Mouse (Mus musculus) hindbrain, embryonic 10.5 days (tissue): ENCODE measurements around the gene Acoxl. TPM values are rescaled to one million over a fixed set of nuclear protein-coding genes. Genes with fewer than 3 reads are reported as not detected.

Source experiments
- DNase-seq: peaks from one replicate; pipeline ENCODE4 v3.0.0-alpha.2; 2017; ENCODE audit warnings: low spot score
- H3K27ac ChIP-seq: fragments of 300-500 bp; sonication (generic); 2 replicates; pipeline ENCODE4 v1.5.1; 2016; ENCODE audit warnings: mild to moderate bottlenecking, moderate library complexity
- H3K27me3 ChIP-seq: fragments of 300-500 bp; sonication (generic); 2 replicates; pipeline ENCODE4 v1.6.1; 2016; ENCODE audit warnings: mild to moderate bottlenecking; ENCODE audit not compliant: poor library complexity, insufficient read depth, severe bottlenecking
- H3K36me3 ChIP-seq: fragments of 300-500 bp; sonication (generic); 2 replicates; pipeline ENCODE4 v1.6.1; 2016; ENCODE audit warnings: mild to moderate bottlenecking, moderate library complexity
- H3K4me1 ChIP-seq: fragments of 300-500 bp; sonication (generic); replicated peaks from 2 replicates; pipeline ENCODE4 v1.6.1; 2016; ENCODE audit warnings: mild to moderate bottlenecking
- H3K4me3 ChIP-seq: fragments of 300-500 bp; sonication (generic); 2 replicates; pipeline ENCODE4 v1.5.1; 2016; ENCODE audit warnings: mild to moderate bottlenecking, moderate library complexity
- H3K9me3 ChIP-seq: fragments of 300-500 bp; sonication (generic); 2 replicates; pipeline ENCODE4 v1.6.1; 2016; ENCODE audit warnings: mild to moderate bottlenecking, moderate library complexity
- WGBS: fragments of 180-500 bp; shearing (Covaris S2); methylation state at CpG from one replicate; pipeline ENCODE4 v1.1.7; 2016; 5-methylcytosine and 5-hydroxymethylcytosine counted together
- polyA plus RNA-seq: library from polyadenylated mRNA; unstranded; fragments of >200 nt; fragmentation: Nextera tagmentation; extraction: Ambion mirVana; gene quantifications from 2 replicates; pipeline ENCODE4 v1.2.1, GENCODE M21; 2016

Gene Acoxl
- polyA plus RNA-seq, 1 experiment from 2014 or later: 0.07 TPM

DNA sequence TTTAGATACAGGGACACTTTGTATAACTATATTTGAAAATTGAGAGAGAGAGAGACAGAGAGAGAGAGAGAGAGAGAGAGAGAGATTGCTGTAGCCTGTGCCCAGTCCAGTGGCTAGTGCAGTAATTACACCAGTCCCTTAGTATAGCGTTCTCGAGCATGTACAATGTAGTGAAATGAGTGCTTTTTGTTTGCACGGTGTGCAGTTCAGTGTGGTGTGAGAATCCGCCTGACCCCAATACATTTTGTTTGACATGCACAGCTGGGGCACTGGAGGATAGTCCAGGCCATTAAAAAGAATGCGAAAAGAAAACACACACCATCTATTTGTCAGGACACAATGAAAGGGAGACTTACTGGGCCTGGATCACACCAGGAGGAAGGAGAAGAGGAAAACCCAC lies 89.6 kb downstream of the Acoxl start:
- DNase-seq: no peak
- Histone ChIP-seq H3K27ac (peak overlapping the region; percentile 66), H3K27me3 (peaks cover 4% of the 10 kb centered on the region; the same call in 1 of the 2 replicates), H3K4me3 (no peak overlapping the region), H3K36me3 (no peaks in the 10 kb centered on the region), H3K4me1 (peaks cover 45% of the 10 kb centered on the region), H3K9me3 (no peaks in the 10 kb centered on the region)
- WGBS: 16% methylated on average over 5 of the region's 5 CpGs

DNA sequence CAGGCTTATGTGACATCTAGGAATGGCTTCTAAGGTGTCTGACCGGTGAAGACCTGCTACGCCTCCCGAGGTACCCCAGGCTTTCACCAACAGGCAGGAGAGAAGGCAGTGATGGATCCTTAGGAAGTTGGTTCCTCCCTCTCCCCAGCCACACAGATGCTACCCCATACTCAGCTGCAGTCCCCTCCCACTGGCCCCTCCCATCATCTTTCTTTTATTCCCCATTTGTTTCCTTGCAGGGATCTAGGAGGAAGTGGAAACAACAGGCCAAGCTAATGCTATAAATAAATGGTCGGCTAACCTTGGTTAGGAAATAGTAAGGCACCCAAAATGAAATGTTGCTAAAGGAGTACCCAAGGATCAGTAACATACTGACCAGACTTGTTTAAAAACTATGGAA lies 90.2 kb downstream of the Acoxl start:
- H3K9me3 ChIP-seq: no peaks in the 10 kb centered on the region
- H3K4me3 ChIP-seq: no peak overlapping the region
- 64% methylated on average over 4 of the region's 4 CpGs for WGBS
- H3K27ac ChIP-seq: peak overlapping the region; percentile 66
- H3K36me3 ChIP-seq: no peaks in the 10 kb centered on the region
- DNase-seq: no peak
- peaks cover 4% of the 10 kb centered on the region; the same call in 1 of the 2 replicates for H3K27me3 ChIP-seq
- H3K4me1 ChIP-seq: peaks cover 43% of the 10 kb centered on the region

DNA sequence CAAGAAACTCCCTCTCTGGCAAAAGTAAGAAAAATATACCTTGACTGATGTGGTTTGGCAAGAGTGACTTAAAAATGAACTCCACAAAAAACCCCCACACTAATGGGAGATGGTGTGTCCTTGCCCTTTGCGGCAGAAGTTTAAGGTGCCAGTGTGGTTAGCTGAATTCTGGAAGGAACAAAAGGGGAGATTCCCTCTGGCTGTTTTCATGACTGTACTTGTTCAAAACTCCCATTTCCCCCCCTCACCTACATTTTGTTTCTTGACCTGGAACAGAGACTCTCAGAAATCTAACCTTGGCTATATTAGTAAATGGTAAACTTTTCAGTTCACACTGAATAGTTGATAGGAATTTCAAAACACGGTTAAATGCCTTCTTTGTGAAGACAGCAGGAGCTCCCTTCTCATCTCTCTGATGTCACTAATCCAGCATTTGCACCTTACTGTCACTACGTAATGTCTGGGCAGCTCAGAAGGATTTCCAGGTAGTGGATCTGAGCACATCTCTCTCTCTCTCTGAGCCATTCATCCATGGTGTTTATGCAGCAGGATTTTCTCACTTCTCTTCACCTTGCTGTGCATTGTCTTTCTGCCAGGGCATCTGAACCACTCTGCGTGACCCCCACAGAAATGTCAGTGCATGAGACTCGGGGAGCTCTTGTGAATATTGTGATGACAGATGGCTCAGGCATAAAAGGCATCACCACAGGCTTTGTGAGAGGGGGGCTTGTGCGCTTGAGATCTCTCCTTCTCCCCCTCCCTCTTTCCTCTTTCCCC lies 91.5 kb downstream of the Acoxl start:
- no peak overlapping the region for H3K4me3 ChIP-seq
- H3K36me3 ChIP-seq: no peaks in the 10 kb centered on the region
- H3K27me3 ChIP-seq: peaks cover 4% of the 10 kb centered on the region; the same call in 1 of the 2 replicates
- DNase-seq: no peak
- 62% methylated on average over 6 of the region's 6 CpGs for WGBS
- no peak overlapping the region for H3K27ac ChIP-seq
- peaks cover 43% of the 10 kb centered on the region for H3K4me1 ChIP-seq
- H3K9me3 ChIP-seq: no peaks in the 10 kb centered on the region

DNA sequence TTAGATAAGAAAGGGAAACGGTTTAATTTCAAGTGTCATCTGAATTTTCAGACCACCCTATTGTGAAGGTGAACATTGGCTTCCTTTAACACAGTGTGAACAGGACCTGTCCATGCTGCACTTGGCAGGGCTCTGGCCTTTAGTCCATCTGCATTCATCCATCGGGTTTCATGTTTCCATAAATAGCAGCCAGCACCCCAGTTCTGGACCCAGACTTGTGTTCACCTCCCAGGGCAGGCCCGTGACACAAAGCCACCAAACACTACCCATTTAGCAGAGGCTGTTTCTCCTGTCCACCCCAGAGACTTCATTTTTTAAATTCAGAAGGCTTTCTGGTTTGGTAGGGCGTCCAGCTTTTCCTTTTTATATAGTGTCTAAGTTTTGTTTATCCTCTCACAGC lies 92.9 kb downstream of the Acoxl start:
- peaks cover 38% of the 10 kb centered on the region for H3K4me1 ChIP-seq
- 87% methylated on average over 4 of the region's 4 CpGs for WGBS
- H3K27me3 ChIP-seq: peaks cover 1% of the 10 kb centered on the region; the same call in 1 of the 2 replicates

DNA sequence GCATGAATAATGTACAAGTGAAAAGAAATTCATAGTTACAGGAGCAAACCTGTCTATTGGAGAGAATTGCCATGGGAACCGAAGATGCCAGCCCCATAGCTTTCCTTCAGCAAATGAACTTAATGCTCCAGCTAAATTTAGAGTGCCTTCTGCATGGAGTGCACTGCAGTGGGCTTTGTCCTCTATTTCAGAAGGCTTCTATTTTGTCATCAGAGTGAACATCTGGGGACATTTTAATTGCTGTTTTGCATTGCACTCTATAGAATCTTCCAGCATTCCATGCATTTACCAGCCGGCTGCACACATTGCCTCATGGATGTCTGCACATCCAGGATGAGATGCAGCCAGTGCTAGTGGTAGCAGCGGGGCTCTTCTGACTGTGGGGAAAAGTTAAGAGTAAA lies 94.9 kb downstream of the Acoxl start:
- H3K4me3 ChIP-seq: no peak overlapping the region
- no peaks in the 10 kb centered on the region for H3K36me3 ChIP-seq
- peaks cover 18% of the 10 kb centered on the region for H3K4me1 ChIP-seq
- DNase-seq: no peak
- no peaks in the 10 kb centered on the region for H3K27me3 ChIP-seq
- peaks cover 4% of the 10 kb centered on the region; the same call in 1 of the 2 replicates for H3K9me3 ChIP-seq
- H3K27ac ChIP-seq: no peak overlapping the region
- 88% methylated on average over 3 of the region's 3 CpGs for WGBS

More for the DNA sequence above, 92.9 kb downstream of the Acoxl start:
- Histone ChIP-seq H3K9me3 (no peaks in the 10 kb centered on the region), H3K27ac (no peak overlapping the region), H3K4me3 (no peak overlapping the region), H3K36me3 (no peaks in the 10 kb centered on the region)
- DNase-seq: no peak

DNA sequence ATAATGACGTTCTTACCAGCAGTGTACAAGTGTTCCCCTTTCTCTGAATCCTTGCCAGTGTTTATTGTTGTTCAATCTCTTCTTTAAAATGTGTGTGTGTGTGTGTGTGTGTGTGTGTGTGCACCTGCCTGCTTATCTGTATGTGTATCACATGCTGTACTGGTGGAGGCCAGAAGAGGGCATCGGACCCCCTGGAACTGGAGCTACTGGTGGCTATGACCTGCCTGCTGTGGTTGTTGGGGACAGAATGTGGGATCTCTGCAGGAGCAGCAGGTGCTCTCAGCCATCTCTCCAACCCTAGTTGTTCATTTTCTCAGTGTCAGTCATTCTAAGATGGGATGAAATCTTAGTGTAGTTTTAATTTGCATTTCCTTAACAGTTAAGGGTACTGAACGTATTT lies 98.4 kb downstream of the Acoxl start:
- DNase-seq: peak; percentile 23
- Histone ChIP-seq H3K4me1 (peaks cover 4% of the 10 kb centered on the region; the same call in 1 of the 2 replicates), H3K27ac (no peak overlapping the region), H3K4me3 (no peak overlapping the region), H3K27me3 (no peaks in the 10 kb centered on the region), H3K36me3 (no peaks in the 10 kb centered on the region), H3K9me3 (peaks cover 4% of the 10 kb centered on the region; the same call in 1 of the 2 replicates)
- 89% methylated on average over 3 of the region's 3 CpGs for WGBS

DNA sequence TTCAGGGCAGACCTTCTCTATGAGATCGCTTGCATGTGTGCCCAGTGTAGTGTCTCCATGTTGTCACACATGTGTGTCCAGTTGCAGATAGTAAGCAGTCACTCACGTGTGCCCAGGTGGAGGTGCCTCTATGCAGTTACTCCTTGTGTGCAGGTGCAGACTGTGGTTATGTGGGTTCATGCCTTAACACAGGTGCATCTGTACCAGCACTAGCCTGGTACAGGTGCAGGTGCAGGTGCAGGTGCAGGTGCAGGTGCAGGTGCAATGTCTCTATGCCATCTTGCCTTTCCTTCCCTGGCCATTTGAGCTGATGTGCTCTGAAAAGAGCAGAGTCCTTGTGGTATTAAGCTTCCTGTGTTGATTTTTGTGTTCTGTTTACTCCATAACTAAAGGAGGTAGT lies 100.5 kb downstream of the Acoxl start:
- H3K4me1 ChIP-seq: peaks cover 4% of the 10 kb centered on the region; the same call in 1 of the 2 replicates
- peaks cover 4% of the 10 kb centered on the region; the same call in 1 of the 2 replicates for H3K9me3 ChIP-seq
- no peak overlapping the region for H3K27ac ChIP-seq
- 91% methylated on average over 2 of the region's 2 CpGs for WGBS
- H3K27me3 ChIP-seq: no peaks in the 10 kb centered on the region
- no peak overlapping the region for H3K4me3 ChIP-seq
- H3K36me3 ChIP-seq: no peaks in the 10 kb centered on the region
- no peak for DNase-seq

DNA sequence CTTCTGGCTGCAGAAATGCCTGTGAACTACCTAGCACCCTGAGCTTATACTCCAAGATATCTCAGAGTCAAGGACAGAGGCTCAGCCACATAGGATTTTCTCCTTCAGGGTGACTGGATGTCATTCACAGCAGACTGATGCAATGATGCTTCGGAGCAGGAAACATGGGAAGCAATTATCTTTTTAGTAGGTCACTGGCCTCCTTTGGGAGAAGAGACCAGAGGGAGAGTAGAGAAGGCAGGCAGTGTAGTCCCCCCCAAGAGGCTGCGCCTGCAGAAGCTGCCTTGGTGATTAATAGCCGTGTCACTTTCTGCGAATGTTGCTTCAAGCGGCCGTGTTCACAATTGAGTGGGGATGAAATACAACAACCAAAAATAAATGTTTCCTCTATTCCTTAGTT lies 121.9 kb downstream of the Acoxl start:
- Histone ChIP-seq H3K9me3 (no peaks in the 10 kb centered on the region), H3K4me3 (no peak overlapping the region), H3K36me3 (no peaks in the 10 kb centered on the region), H3K4me1 (peaks cover 22% of the 10 kb centered on the region), H3K27me3 (no peaks in the 10 kb centered on the region), H3K27ac (no peak overlapping the region)
- WGBS: 59% methylated on average over 6 of the region's 6 CpGs
- no peak for DNase-seq

DNA sequence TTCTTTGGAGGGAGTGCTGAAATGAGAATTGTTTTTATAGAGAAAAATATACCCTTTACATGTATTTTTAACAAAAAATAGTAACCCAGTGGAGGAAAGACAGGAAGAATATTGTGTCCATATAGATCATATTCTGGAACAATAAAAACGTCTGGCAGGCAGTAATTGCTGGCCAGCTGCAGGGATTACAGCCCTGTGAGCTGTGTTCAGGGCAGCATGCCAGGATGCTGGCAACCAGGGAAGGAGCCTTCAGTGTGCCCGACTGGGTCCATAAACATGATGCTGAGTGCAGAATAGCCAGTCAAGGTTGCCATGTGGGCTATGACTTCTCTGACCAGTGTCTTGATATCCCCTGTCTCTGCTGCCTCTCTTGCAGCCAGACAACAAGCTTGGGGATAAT lies 122.5 kb downstream of the Acoxl start:
- H3K27me3 ChIP-seq: no peaks in the 10 kb centered on the region
- H3K9me3 ChIP-seq: no peaks in the 10 kb centered on the region
- no peaks in the 10 kb centered on the region for H3K36me3 ChIP-seq
- DNase-seq: no peak
- H3K27ac ChIP-seq: 0 out of 2 replicates have a peak overlapping the region, but pooled peaks have one; percentile 29
- WGBS: 52% methylated on average over 2 of the region's 2 CpGs
- no peak overlapping the region for H3K4me3 ChIP-seq
- peaks cover 22% of the 10 kb centered on the region for H3K4me1 ChIP-seq

DNA sequence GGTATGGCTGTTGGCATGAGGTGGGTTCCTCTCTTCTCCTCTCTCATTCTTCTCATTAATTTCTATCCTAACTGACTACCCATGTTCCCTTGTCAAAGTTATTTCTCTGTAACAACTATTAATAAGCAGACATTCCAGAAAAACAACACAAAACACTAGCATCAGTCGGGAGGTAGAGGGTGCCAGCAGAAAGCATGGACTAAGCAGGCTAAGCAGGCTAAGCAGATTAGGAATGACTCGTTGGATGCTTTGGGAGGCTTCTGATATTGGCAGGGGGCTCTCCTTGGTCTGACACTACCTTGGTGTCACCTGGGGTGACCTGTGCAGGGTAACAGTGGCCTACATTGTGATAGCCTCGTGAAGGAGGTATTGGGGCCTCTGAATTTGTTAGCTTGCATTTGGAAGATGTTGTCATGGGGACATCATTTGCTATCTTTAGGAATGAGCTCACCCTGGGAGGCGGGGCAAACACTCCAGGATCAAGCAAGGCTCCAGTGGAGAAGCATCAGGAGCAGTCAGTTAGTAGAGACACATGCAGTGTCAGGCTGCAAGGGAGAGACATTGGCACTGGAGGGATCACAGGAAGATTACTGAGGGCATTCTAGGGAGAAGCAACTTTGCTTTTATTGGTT lies 123.2 kb downstream of the Acoxl start:
- H3K27ac ChIP-seq: no peak overlapping the region
- no peak for DNase-seq

DNA sequence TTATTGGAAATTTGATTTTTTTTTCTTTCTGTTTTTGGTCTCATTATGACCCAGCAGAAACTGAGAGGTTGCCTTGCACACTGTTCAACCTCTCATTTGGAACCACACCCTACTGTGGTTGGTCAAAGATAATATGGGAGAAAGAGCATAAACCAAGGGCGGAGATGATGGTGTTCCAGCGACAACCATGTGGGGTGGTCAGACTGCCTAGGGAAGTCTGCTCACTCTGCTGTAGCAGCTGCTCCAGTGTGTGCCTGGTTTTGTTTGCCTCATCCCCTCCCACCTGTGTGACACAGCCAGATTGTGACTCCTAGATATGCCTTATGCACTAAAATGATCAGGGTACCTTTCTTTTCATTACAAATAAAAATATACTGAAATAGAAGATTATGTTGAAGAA lies 130.3 kb downstream of the Acoxl start:
- H3K9me3 ChIP-seq: no peaks in the 10 kb centered on the region
- DNase-seq: no peak
- 91% methylated on average over 2 of the region's 2 CpGs for WGBS
- no peaks in the 10 kb centered on the region for H3K36me3 ChIP-seq
- H3K27me3 ChIP-seq: no peaks in the 10 kb centered on the region
- no peaks in the 10 kb centered on the region for H3K4me1 ChIP-seq
- H3K27ac ChIP-seq: no peak overlapping the region
- H3K4me3 ChIP-seq: no peak overlapping the region

More for the DNA sequence above, 123.2 kb downstream of the Acoxl start:
- Histone ChIP-seq H3K36me3 (no peaks in the 10 kb centered on the region), H3K4me3 (no peak overlapping the region), H3K4me1 (peaks cover 22% of the 10 kb centered on the region), H3K27me3 (no peaks in the 10 kb centered on the region), H3K9me3 (no peaks in the 10 kb centered on the region)
- 49% methylated on average over 4 of the region's 4 CpGs for WGBS

DNA sequence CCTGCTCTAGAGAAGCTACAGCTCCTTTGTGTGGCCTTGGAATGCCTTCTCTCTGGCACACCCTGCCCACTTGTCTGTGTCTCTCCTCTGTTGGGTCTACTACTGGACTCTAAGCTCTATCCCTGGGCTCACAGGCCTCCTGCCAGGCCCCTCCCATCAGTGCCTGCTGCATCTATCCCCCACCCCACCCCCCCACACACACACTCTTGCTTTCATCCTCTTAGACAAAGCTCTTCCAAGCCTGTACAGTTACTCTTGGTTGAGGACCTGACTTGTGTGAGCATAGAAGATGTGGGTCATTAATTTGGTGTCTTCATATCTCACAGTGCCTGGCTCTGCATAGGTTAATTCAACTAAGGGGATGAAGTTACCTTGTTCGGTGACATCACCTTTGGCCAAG lies 137.6 kb downstream of the Acoxl start:
- H3K36me3 ChIP-seq: no peaks in the 10 kb centered on the region
- H3K27me3 ChIP-seq: no peaks in the 10 kb centered on the region
- 95% methylated on average over 1 of the region's 1 CpGs for WGBS
- no peaks in the 10 kb centered on the region; the same call in 1 of the 2 replicates for H3K4me1 ChIP-seq
- H3K4me3 ChIP-seq: no peak overlapping the region
- DNase-seq: no peak
- no peaks in the 10 kb centered on the region for H3K9me3 ChIP-seq
- H3K27ac ChIP-seq: no peak overlapping the region

DNA sequence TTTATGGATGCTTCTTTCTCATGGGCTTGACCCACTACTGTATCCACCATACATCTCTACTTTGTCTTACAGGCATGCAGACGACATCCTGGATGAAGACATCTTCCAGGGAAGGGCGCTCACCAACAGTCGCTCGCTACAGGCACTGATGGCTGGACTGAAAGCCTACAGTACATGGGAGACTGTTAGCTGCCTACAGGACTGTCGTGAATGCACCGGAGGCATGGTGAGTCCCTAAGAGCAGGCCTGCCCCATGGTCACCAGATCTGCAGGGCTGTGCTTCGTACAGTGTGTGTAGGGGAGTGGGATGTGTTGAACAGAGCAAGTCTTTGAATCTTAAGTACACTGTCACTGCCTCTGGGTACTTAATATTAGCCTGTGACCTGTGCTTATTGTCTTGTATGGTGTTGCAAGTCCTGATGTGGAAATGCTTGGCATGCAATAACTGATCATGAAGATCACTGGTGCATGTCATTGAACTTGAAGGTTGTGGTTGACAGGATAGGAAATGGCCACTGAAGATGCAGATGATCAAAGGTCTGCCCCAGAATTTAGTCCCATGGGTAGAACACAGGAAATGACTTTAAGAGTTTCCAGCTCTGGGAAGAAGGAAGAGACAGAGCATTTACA lies 140.0 kb downstream of the Acoxl start:
- no peaks in the 10 kb centered on the region; the same call in 1 of the 2 replicates for H3K4me1 ChIP-seq
- no peaks in the 10 kb centered on the region for H3K36me3 ChIP-seq
- no peak overlapping the region for H3K4me3 ChIP-seq
- H3K27me3 ChIP-seq: no peaks in the 10 kb centered on the region
- no peak overlapping the region for H3K27ac ChIP-seq
- no peaks in the 10 kb centered on the region for H3K9me3 ChIP-seq
- no peak for DNase-seq
- WGBS: 87% methylated on average over 7 of the region's 7 CpGs
